Mouse (Mus musculus) subcutaneous adipose tissue, adult 2 months (tissue): ENCODE data around the gene Cyp4f40. TPM values are rescaled to one million over a fixed set of nuclear protein-coding genes. Genes with fewer than 3 reads are reported as not detected.

Experiments used
- polyA plus RNA-seq: library from polyadenylated mRNA; depleted of rRNA; stranded (reverse); fragments of >200 nt; gene quantifications from 2 replicates; pipeline ENCODE4 v1.2.3, GENCODE M21; 2012; ENCODE audit warnings: low replicate concordance; rRNA removed

Gene Cyp4f40
- 0.06 TPM in 1 of 2 replicates, not detected in the other for polyA plus RNA-seq

DNA sequence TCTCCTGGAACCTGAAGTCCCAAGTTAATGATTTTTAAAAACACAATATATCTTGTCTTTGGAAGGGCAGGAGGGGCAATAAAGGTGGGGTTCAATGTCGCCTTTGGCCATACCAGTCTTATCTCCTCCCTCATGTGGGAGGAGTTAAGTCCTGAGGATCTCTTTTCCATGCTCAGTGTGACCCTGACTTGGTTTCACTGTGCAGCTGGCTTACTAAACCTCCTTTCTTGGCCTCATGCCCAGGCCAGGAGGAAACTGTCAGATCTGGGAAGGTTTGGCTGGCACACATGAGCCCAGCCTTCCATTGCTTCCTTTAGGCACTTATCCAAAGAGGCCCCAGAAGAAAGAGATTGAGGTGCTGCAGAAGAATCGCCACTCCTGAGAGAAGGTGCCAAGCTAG lies at the start of gene Cyp4f40:
Cyp4f40 (plus strand) TSS at position 189 of the 400 bp plus-strand sequence.

DNA sequence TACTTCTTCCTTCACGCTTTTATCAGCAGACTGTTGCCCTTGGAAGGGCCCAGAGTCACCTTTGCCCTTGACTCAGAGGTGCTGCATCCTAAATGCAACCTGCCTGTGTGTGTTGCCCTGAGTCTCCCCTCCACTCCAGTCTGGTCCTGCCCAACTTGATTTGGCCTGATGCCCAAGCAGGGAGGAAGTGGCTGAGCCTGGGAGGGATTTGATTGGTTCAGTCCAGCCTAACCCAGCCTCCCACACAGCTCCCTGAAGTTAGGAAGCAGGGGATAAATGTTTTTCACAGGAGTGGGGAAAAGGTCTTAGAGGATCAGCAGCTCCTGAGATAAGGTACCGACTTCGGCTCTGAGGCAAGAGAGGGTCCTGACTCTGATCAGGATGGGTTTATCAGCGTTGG lies 37.7 kb upstream of the Cyp4f40 start, which contains the start of gene Cyp4f37:
Cyp4f37 (plus strand) TSS at position 292 of the 400 bp plus-strand sequence.

GRCm38 (mm10) chr17:32685048-32685750 lies 26.5 kb downstream of the Cyp4f40 start, which contains the start of gene Cyp4f15:
Gene Cyp4f15 (plus strand): TSS chr17:32685627.

Other genes with a start within 250 kb of the Cyp4f40 start
- 0.90 and 2.3 TPM in 2 replicates for gene Pglyrp2, start 234.7 kb upstream of the Cyp4f40 start, polyA plus RNA-seq
- gene Cyp4f39, start 206.2 kb upstream of the Cyp4f40 start, polyA plus RNA-seq = 0.48 and 0.83 TPM in 2 replicates
- gene Cyp4f17, start 152.8 kb upstream of the Cyp4f40 start, polyA plus RNA-seq = 25.1 and 34.2 TPM in 2 replicates
- gene Cyp4f16, start 122.3 kb upstream of the Cyp4f40 start, polyA plus RNA-seq = 23.3 and 27.7 TPM in 2 replicates
- not detected in 2 replicates for gene Cyp4f37, start 37.6 kb upstream of the Cyp4f40 start, polyA plus RNA-seq
- 0.62 TPM in 1 of 2 replicates, not detected in the other for gene Cyp4f15, start 26.7 kb downstream of the Cyp4f40 start, polyA plus RNA-seq
- gene Zfp871, start 129.4 kb downstream of the Cyp4f40 start, polyA plus RNA-seq = 9.7 and 15.0 TPM in 2 replicates
- gene Zfp811, start 151.0 kb downstream of the Cyp4f40 start, polyA plus RNA-seq = 0.33 and 0.55 TPM in 2 replicates
- gene Zfp799, start 171.4 kb downstream of the Cyp4f40 start, polyA plus RNA-seq = 3.5 and 13.7 TPM in 2 replicates
- gene Zfp870, start 232.7 kb downstream of the Cyp4f40 start, polyA plus RNA-seq = 1.5 and 1.7 TPM in 2 replicates